Mouse (Mus musculus) midbrain, embryonic 12.5 days (tissue): ENCODE data around the gene Aasdh. TPM values are rescaled to one million over a fixed set of nuclear protein-coding genes. Genes with fewer than 3 reads are reported as not detected.

ENCODE experiments used
- ATAC-seq: fragments of 200-750 bp; cut with Nextera tagmentation; 2 replicates; pipeline ENCODE4 v1.8.0; 2017; ENCODE audit warnings: low read depth, moderate TSS enrichment, moderate library complexity; ENCODE audit not compliant: low FRiP score
- H3K27ac ChIP-seq: fragments of 300-500 bp; sonication (generic); replicated peaks from 2 replicates; pipeline ENCODE4 v1.5.1; 2016; ENCODE audit warnings: mild to moderate bottlenecking
- H3K27me3 ChIP-seq: fragments of 300-500 bp; sonication (generic); 2 replicates; pipeline ENCODE4 v1.6.1; 2016; ENCODE audit warnings: mild to moderate bottlenecking
- H3K36me3 ChIP-seq: fragments of 300-500 bp; sonication (generic); 2 replicates; pipeline ENCODE4 v1.6.1; 2016
- H3K4me1 ChIP-seq: fragments of 300-500 bp; sonication (generic); 2 replicates; pipeline ENCODE4 v1.6.1; 2016
- H3K4me2 ChIP-seq: fragments of 300-500 bp; sonication (generic); replicated peaks from 2 replicates; pipeline ENCODE4 v1.6.1; 2016; ENCODE audit warnings: mild to moderate bottlenecking, moderate library complexity
- H3K4me3 ChIP-seq: fragments of 300-500 bp; sonication (generic); 2 replicates; pipeline ENCODE4 v1.5.1; 2016; ENCODE audit warnings: mild to moderate bottlenecking
- H3K9ac ChIP-seq: fragments of 300-500 bp; sonication (generic); replicated peaks from 2 replicates; pipeline ENCODE4 v1.6.1; 2016; ENCODE audit warnings: mild to moderate bottlenecking, moderate library complexity
- H3K9me3 ChIP-seq: fragments of 300-500 bp; sonication (generic); 2 replicates; pipeline ENCODE4 v1.6.1; 2016; ENCODE audit warnings: mild to moderate bottlenecking
- WGBS: fragments of 180-500 bp; shearing (Covaris S2); methylation state at CpG from one replicate; pipeline ENCODE4 v1.1.7; 2016; 5-methylcytosine and 5-hydroxymethylcytosine counted together
- polyA plus RNA-seq: library from polyadenylated mRNA; unstranded; fragments of >200 nt; fragmentation: Nextera tagmentation; extraction: Ambion mirVana; gene quantifications from 2 replicates; pipeline ENCODE4 v1.2.1, GENCODE M21; 2016

Aasdh gene
- polyA plus RNA-seq: 19.9 TPM in 2 replicates

DNA sequence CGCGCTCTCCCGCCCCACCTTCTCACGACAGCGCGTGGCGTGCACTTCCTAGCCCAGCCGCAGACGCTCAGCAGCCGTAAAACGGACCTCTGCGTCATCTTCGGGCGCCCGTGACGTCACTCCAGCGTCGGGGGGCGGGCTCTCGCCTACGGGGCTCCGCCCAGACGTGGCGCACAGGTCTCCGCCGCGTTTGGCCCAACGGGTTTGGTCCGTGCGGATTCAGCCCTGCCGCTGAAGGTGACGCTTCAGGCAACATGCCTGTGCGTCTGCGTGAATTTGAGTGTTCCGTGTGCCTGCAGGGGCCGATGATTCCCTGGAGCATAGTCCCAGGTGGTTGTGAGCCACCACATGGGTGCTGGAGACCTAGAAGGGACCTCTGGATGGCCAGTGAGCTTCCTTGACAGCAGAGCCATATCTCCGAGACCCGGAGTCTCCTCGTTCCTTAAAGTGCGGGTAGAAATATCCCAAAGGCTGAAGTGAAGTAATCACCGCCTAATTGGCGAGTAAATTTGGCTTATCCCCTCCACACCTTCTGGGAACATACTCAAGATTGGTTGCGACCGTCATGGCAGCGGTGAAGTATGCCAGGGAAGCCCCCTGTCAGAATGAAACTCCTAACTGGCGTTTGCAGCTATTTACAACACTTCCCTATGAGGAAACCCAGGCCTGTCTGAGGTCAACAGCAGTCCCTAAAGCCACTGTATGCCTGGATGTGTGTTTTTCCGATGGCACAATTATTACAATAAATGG, at the start of gene Aasdh:
Aasdh (minus strand) TSS at position 110 of the 750 bp plus-strand sequence.
- under 1% methylated on average over 46 of the region's 47 CpGs for WGBS
- H3K36me3 ChIP-seq: no peaks in the 10 kb centered on the region
- H3K4me3 ChIP-seq: peak within 1 kb of the TSS; percentile 67
- H3K27me3 ChIP-seq: no peaks in the 10 kb centered on the region
- H3K4me2 ChIP-seq: peak within 1 kb of the TSS; percentile 71
- no peaks in the 10 kb centered on the region for H3K9me3 ChIP-seq
- H3K4me1 ChIP-seq: peaks cover 5% of the 10 kb centered on the region; the same call in 1 of the 2 replicates
- H3K27ac ChIP-seq: peak within 1 kb of the TSS; percentile 81
- ATAC-seq: peak; percentile 97
- peak within 1 kb of the TSS; percentile 74 for H3K9ac ChIP-seq

DNA sequence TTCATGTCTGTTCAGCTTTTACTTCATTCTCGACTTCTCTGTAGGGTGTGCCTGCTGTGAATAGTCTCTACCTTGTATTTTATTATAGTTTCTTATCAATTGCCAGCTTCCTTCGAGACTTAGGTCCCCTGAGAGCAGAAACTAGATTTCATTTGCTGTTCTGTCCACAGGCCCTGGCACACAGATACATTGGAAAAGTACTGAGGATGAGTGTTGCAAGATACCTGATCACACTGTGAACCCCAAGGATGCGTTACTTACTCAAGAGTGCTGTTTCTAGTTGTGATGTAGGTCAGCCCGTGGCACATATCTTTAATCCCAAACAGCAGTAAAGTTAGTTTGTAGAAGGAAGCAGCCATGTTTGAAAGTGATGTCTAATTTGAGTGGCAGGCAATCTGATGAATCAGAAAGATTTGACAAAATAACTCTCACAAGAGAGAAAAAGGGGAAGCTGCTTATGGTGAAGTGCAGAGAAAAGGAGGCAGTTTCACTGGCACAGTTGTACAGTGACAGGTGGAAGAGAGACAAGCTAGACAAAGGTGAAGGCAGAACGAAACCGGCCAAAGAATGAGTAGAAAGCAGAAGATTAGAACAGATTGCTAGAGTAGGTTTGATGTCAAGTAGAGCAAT, 49.1 kb upstream of the Aasdh start:
- H3K9me3 ChIP-seq: no peaks in the 10 kb centered on the region
- no peak overlapping the region for H3K4me3 ChIP-seq
- H3K36me3 ChIP-seq: peaks cover 36% of the 10 kb centered on the region
- no peak overlapping the region for H3K4me2 ChIP-seq
- WGBS: 86% methylated on average over 6 of the region's 6 CpGs
- H3K27me3 ChIP-seq: no peaks in the 10 kb centered on the region
- H3K4me1 ChIP-seq: peaks cover 24% of the 10 kb centered on the region
- H3K9ac ChIP-seq: no peak overlapping the region
- no peak for ATAC-seq
- no peak overlapping the region for H3K27ac ChIP-seq

DNA sequence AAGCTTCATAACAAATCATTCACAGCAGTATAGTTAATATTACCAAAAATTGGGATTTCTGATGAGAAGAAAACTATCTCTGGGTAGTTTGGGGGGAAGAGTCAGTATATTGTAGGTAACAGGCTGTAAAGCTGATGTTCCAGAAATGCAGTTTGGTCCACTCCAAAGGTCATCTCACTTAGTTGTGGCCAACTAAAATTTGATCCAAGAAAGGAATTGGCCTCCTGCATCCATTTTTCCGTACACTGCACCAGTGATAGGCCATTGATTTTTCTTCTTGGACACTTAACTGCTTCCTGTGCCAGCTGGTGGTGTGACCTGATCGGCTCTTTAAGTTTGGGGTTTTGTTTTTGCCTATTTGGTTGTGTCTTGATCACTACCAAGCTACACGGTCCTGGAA, 48.5 kb upstream of the Aasdh start:
- peaks cover 32% of the 10 kb centered on the region for H3K36me3 ChIP-seq
- H3K4me3 ChIP-seq: no peak overlapping the region
- no peak overlapping the region for H3K9ac ChIP-seq
- peaks cover 25% of the 10 kb centered on the region for H3K4me1 ChIP-seq
- H3K9me3 ChIP-seq: no peaks in the 10 kb centered on the region
- no peak overlapping the region for H3K27ac ChIP-seq
- no peak for ATAC-seq
- 79% methylated on average over 3 of the region's 3 CpGs for WGBS
- H3K27me3 ChIP-seq: no peaks in the 10 kb centered on the region
- H3K4me2 ChIP-seq: no peak overlapping the region

DNA sequence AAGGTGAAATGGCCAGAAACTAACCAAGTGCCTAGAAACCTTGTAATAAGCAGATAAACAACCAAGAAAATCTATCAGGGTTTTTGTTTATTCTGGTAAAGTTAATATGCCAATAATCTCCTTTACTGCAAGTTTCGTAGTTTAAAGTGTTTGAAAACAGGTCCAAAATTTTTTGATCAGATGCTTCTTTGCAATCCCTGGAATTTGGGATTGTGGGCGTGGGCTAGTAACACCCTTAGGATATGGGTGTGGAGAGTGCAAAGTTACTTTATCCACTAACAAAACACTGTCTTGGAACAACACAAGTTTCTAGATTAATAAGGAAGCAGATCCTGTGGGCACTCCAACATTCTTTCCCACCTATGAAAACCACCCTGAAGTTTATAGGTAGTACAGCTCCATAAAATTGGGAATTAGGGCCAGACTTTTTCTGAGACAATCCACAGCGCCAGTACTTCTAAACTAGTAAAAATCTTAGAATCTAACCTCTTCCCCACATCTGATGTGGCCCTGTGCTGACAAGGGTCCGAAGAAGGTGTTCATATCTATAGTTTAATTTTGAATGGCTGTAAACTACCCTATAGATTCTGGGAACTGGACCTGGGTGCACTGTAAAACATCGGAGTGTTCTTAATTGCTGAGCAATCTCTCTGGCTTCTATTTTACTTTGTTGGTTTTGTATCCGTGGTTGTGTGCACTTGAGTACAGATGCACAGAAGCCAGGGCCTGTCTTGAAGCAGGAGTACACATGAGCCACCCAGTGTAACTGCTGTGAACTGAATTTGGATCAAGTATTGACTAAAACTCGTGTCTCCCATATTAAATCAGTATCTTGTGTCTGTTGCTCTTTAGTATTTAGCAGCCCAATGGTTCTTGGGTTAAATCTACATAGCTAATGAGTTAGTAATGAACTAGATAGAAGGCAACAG, 47.1 kb upstream of the Aasdh start:
- Histone ChIP-seq H3K27me3 (no peaks in the 10 kb centered on the region), H3K9ac (peak overlapping the region; percentile 60), H3K4me2 (peak overlapping the region; percentile 95), H3K9me3 (no peaks in the 10 kb centered on the region), H3K36me3 (peaks cover 20% of the 10 kb centered on the region), H3K27ac (peak overlapping the region; percentile 84), H3K4me1 (peaks cover 25% of the 10 kb centered on the region), H3K4me3 (peak overlapping the region; percentile 51)
- 23% methylated on average over 7 of the region's 7 CpGs for WGBS
- ATAC-seq: no peak

DNA sequence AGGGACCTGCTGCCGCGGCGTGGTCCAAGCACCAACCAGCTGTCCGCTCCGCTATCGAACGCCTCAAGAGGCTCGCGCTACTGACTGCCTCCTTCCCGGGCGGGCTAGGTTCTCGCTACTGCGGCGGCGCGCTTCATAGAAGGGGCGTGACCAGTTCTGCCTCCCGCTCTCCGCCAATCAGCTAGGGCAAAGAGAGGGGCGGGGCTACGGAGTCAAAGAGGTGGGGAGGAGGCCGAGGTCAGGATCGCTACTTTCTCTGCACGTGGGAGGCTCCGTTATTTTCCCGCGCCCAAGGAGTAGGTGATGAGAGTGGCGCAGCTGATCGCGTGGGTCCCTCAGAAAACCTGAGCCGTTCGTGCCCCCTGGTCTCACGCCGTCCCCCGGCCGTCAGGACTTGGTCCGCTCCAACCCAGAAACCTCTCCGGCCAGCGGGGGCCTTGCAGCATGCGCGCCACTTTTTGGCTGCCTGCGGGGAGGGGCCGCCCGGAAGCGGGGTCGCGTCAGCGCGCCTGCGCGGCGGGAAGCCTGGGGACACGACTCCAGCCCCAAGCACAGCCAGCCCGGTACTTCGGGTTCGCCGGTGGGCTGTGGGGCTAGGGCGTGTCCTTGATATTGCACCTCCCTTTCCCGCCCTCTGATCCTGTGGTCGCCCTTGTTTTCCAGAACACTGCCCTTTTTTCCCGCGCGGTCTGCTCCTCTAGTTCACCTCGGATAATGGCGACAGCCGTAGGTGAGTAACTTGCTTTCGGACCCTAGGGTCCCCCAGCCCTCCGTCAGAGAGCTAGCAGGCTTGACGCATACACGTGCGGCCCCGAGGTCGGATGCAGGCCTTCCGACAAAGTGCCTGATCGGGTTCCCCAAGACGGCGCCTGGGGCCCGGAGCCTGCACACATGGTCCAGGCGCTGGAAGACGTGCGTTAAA, 46.1 kb upstream of the Aasdh start, which contains the start of the genes Paics and Ppat:
Paics (plus strand) TSS at position 202 of the 922 bp plus-strand sequence.
Ppat (minus strand) TSS at position 473 of the 922 bp plus-strand sequence.
- Histone ChIP-seq H3K4me2 (peak within 1 kb of the TSS; percentile 95), H3K4me1 (peaks cover 27% of the 10 kb centered on the region), H3K27me3 (no peaks in the 10 kb centered on the region), H3K27ac (peak within 1 kb of the TSS; percentile 84), H3K36me3 (peaks cover 15% of the 10 kb centered on the region; the same call in 1 of the 2 replicates), H3K9me3 (no peaks in the 10 kb centered on the region), H3K9ac (peak within 1 kb of the TSS; percentile 65), H3K4me3 (peak within 1 kb of the TSS; percentile 51)
- under 1% methylated on average over 81 of the region's 81 CpGs for WGBS
- peak; percentile 97 for ATAC-seq

DNA sequence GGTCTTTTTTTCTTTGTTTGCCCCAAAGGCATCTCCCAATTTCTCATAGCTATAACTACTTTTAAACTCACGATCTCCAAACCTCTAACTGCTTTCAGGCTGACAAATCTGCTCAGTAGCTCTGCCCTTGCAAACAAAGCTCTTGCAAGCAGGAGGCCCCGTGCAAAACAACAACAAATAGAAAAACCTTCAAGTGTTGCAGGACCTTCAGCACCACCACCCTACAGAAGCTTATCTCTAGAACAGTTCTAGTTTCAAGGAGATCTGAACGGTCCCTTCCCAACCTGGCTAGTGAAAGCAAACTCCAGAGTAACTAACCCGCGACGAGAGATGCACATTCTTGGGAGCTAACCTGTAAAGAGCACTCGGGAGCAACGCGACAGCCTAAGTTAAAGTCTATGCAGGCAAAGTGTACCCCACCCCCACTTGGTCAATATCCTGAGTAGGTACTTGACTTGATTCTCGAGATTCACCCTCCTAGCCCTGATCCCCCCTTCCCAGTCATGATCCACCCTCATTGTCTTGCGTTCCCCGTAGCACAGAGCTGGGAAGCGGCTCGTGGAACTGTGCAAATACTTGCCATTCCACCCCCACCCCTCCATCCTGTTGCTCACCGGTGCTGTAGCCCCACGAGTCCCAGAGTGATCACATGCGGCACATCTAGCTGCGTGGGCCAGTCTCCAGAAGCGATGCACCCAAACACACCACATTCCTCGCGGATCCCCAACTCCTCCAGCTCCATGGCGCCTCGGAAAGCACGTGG, 45.2 kb upstream of the Aasdh start:
- peaks cover 29% of the 10 kb centered on the region for H3K4me1 ChIP-seq
- peak overlapping the region; percentile 65 for H3K9ac ChIP-seq
- no peak for ATAC-seq
- H3K27ac ChIP-seq: peak overlapping the region; percentile 70
- H3K36me3 ChIP-seq: 0 out of 2 replicates have a peak, but pooled peaks cover 13% of the 10 kb centered on the region
- no peaks in the 10 kb centered on the region for H3K27me3 ChIP-seq
- H3K9me3 ChIP-seq: no peaks in the 10 kb centered on the region
- peak overlapping the region; percentile 51 for H3K4me3 ChIP-seq
- H3K4me2 ChIP-seq: peak overlapping the region; percentile 95
- WGBS: under 1% methylated on average over 24 of the region's 24 CpGs

DNA sequence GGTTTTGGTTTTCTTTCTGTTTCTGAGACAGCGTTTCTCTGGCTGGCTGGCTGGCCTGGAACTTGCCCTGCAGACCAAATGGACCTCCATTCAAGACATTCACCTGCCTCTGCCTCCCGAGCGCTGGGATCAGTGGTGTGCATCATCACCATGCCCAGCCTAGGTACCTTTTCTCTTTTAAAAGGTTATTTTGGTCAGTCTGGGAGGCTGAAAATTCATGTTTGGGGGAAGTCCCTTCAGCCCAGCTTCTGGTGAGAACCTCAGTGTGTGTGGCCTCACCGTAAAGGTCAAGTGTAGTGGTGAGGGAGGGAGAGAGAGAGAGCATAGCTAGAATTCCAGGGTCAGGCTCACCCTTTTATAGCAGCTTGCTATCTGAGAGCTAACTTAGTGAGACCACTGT, 42.4 kb upstream of the Aasdh start:
- ATAC-seq: no peak
- H3K9me3 ChIP-seq: no peaks in the 10 kb centered on the region
- no peak overlapping the region for H3K4me2 ChIP-seq
- H3K36me3 ChIP-seq: 0 out of 2 replicates have a peak, but pooled peaks cover 7% of the 10 kb centered on the region
- no peak overlapping the region for H3K4me3 ChIP-seq
- WGBS: 95% methylated on average over 4 of the region's 4 CpGs
- no peak overlapping the region for H3K27ac ChIP-seq
- no peaks in the 10 kb centered on the region for H3K27me3 ChIP-seq
- peaks cover 23% of the 10 kb centered on the region for H3K4me1 ChIP-seq
- no peak overlapping the region for H3K9ac ChIP-seq

DNA sequence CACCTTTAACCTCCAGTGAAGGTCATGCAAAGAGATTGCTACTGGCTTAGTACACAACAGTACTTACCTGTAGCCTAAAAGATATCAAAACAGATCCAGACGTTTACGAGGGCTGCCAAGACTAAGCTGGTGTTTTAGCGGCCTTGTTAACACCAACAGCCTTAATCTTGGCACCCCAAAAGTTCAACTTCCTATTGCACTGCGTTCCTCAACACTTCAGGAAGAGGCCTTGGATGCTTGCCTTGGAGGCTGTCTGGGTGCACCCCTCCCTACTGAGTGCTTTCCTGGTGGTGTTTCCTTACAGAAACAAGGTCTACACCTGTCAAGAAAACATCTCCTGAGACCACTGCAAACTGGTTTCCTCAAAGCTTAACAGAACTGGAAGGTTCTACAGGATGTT, 41.8 kb upstream of the Aasdh start:
- no peak overlapping the region for H3K9ac ChIP-seq
- ATAC-seq: no peak
- H3K36me3 ChIP-seq: 0 out of 2 replicates have a peak, but pooled peaks cover 7% of the 10 kb centered on the region
- H3K9me3 ChIP-seq: no peaks in the 10 kb centered on the region
- peaks cover 17% of the 10 kb centered on the region for H3K4me1 ChIP-seq
- WGBS: 92% methylated on average over 4 of the region's 4 CpGs
- no peak overlapping the region for H3K27ac ChIP-seq
- H3K4me3 ChIP-seq: no peak overlapping the region
- no peak overlapping the region for H3K4me2 ChIP-seq
- no peaks in the 10 kb centered on the region for H3K27me3 ChIP-seq

DNA sequence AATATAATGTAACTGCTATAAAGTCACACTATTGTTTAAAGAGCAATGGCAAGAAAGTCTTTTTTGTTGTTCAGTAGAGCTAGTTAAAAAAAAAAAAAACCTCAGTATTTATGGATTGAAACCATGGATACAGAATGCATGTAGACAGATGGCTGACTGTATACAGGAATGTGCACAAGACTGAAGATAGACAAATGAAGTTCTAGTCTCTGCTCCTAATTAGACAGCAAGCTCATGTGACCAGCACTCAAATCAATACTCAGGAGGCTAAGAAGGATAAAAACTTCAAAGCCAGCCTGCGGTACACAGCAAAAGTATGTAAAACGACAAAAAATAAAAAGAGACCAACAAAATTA, 40.3 kb upstream of the Aasdh start:
- Histone ChIP-seq H3K4me2 (no peak overlapping the region), H3K4me3 (no peak overlapping the region), H3K27me3 (no peaks in the 10 kb centered on the region), H3K36me3 (peaks cover 9% of the 10 kb centered on the region), H3K9ac (no peak overlapping the region), H3K4me1 (peaks cover 16% of the 10 kb centered on the region), H3K9me3 (no peaks in the 10 kb centered on the region), H3K27ac (no peak overlapping the region)
- no peak for ATAC-seq
- WGBS: 77% methylated on average over 2 of the region's 2 CpGs

DNA sequence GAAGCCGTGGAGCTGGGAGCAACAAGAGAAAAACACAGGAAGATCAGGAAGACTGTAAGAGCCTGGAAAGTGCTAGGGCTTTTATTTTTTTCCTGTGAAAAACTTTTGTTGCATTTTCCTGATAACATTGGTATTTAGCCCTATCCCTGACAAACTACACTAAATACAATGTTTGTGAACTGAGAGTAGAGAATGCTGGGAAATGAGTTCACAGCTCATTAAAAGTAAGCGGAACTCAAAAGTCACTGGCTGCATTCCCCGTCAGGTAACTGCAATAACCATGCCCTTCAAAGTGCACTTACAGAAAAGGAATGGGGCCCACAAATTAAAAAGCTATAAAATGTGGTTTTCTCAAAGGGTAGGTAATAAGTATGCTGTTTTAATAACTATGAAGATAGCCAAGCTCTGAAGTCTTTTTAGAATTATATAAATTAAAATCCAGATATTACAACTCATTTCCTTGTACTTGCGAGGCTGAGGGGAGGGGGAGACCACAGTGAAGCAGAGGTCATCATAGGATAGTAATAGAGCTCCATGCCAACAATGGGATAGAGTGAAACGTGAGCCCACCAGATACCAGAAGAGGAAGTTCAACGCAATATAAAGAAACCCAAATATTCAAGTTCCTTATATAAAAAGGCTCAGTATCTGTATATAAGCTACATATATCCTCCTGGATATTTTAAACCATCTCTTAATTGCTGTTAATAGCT, 39.8 kb upstream of the Aasdh start:
- no peak for ATAC-seq
- Histone ChIP-seq H3K9ac (no peak overlapping the region), H3K4me2 (no peak overlapping the region), H3K4me1 (peaks cover 12% of the 10 kb centered on the region), H3K36me3 (peaks cover 14% of the 10 kb centered on the region), H3K27ac (no peak overlapping the region), H3K4me3 (no peak overlapping the region), H3K27me3 (no peaks in the 10 kb centered on the region), H3K9me3 (no peaks in the 10 kb centered on the region)
- 88% methylated on average over 6 of the region's 6 CpGs for WGBS
